Mouse (Mus musculus) stomach, embryonic 15.5 days (tissue): ENCODE measurements around the gene Nfat5. TPM values are rescaled to one million over a fixed set of nuclear protein-coding genes. Genes with fewer than 3 reads are reported as not detected.

Experiments
- polyA plus RNA-seq: library from polyadenylated mRNA; unstranded; fragments of >200 nt; fragmentation: Nextera tagmentation; extraction: Ambion mirVana; gene quantifications from 2 replicates; pipeline ENCODE4 v1.2.1, GENCODE M21; 2015

Gene Nfat5
- polyA plus RNA-seq, 1 experiment from 2014 or later: 11.5 TPM

Other genes starting within 250 kb of the Nfat5 start
- 52.7 and 55.1 TPM in 2 replicates for gene Pdf, start 244.9 kb upstream of the Nfat5 start, polyA plus RNA-seq
- 36.8 and 39.4 TPM in 2 replicates for gene Cog8, start 236.8 kb upstream of the Nfat5 start, polyA plus RNA-seq
- gene Nip7, start 236.6 kb upstream of the Nfat5 start, polyA plus RNA-seq: 73.0 and 82.9 TPM in 2 replicates
- 86.6 and 115 TPM in 2 replicates for gene Tmed6, start 227.8 kb upstream of the Nfat5 start, polyA plus RNA-seq
- 16.1 and 16.7 TPM in 2 replicates for gene Terf2, start 196.9 kb upstream of the Nfat5 start, polyA plus RNA-seq
- gene Cyb5b, start 142.8 kb upstream of the Nfat5 start, polyA plus RNA-seq: 92.0 and 108 TPM in 2 replicates
- 15.7 and 16.3 TPM in 2 replicates for gene Nqo1, start 109.7 kb downstream of the Nfat5 start, polyA plus RNA-seq
- gene Nob1, start 131.6 kb downstream of the Nfat5 start, polyA plus RNA-seq: 68.4 and 73.4 TPM in 2 replicates
- gene Wwp2, start 142.9 kb downstream of the Nfat5 start, polyA plus RNA-seq: 33.2 and 36.5 TPM in 2 replicates